Mouse (Mus musculus) hindbrain, embryonic 14.5 days (tissue): ENCODE results near the gene Robo1. TPM values are rescaled to one million over a fixed set of nuclear protein-coding genes. Genes with fewer than 3 reads are reported as not detected.

Experiments
- ATAC-seq: fragments of 200-750 bp; cut with Nextera tagmentation; 2 replicates; pipeline ENCODE4 v1.8.0; 2017; ENCODE audit warnings: moderate number of reproducible peaks, mild to moderate bottlenecking, moderate TSS enrichment, moderate library complexity; ENCODE audit not compliant: low FRiP score
- DNase-seq: peaks from one replicate; pipeline ENCODE4 v3.0.0-alpha.2; 2015; ENCODE audit warnings: low spot score
- H3K27ac ChIP-seq: fragments of 300-500 bp; sonication (generic); 2 replicates; pipeline ENCODE4 v1.5.1; 2014; ENCODE audit warnings: mild to moderate bottlenecking, moderate library complexity
- H3K27me3 ChIP-seq: fragments of 300-500 bp; sonication (generic); 2 replicates; pipeline ENCODE4 v1.6.1; 2014; ENCODE audit warnings: mild to moderate bottlenecking, low read length, mixed read lengths; ENCODE audit not compliant: control insufficient read depth, insufficient read depth
- H3K36me3 ChIP-seq: fragments of 300-500 bp; sonication (generic); replicated peaks from 2 replicates; pipeline ENCODE4 v1.6.1; 2014; ENCODE audit not compliant: control insufficient read depth, insufficient read depth
- H3K4me1 ChIP-seq: fragments of 300-500 bp; sonication (generic); replicated peaks from 2 replicates; pipeline ENCODE4 v1.6.1; 2014; ENCODE audit warnings: antibody characterized with exemption, low read length, mixed read lengths; ENCODE audit not compliant: control insufficient read depth, insufficient read depth
- H3K4me2 ChIP-seq: fragments of 300-500 bp; sonication (generic); replicated peaks from 2 replicates; pipeline ENCODE4 v1.6.1; 2014; ENCODE audit warnings: mild to moderate bottlenecking, moderate library complexity
- H3K4me3 ChIP-seq: fragments of 300-500 bp; sonication (generic); replicated peaks from 2 replicates; pipeline ENCODE4 v1.5.1; 2014; ENCODE audit warnings: mild to moderate bottlenecking, low read length
- H3K9ac ChIP-seq: fragments of 300-500 bp; sonication (generic); 2 replicates; pipeline ENCODE4 v1.6.1; 2014
- H3K9me3 ChIP-seq: fragments of 300-500 bp; sonication (generic); 2 replicates; pipeline ENCODE4 v1.6.1; 2016; ENCODE audit warnings: low read length; ENCODE audit not compliant: control insufficient read depth
- WGBS: fragments of 180-500 bp; shearing (Covaris S2); extraction: QIAGEN DNeasy Blood & Tissue Kit; methylation state at CpG from one replicate; pipeline ENCODE4 v1.1.7; 2014; 5-methylcytosine and 5-hydroxymethylcytosine counted together
- polyA plus RNA-seq: library from polyadenylated mRNA; unstranded; fragments of >200 nt; fragmentation: Nextera tagmentation; extraction: Ambion mirVana; gene quantifications from 2 replicates; pipeline ENCODE4 v1.2.1, GENCODE M21; 2014

The Robo1 gene
- polyA plus RNA-seq, 1 experiment from 2014 or later = 47.5 TPM

GRCm38 (mm10) chr16:72888108-72888507 lies 580.0 kb downstream of the Robo1 start:
- ATAC-seq (peak; percentile 62; the same call in 1 of the 2 replicates), DNase-seq (peak; percentile 72)
- 14% methylated on average over 7 of the region's 7 CpGs for WGBS
- Histone ChIP-seq H3K27ac (0 out of 2 replicates have a peak overlapping the region, but pooled peaks have one; percentile 14), H3K27me3 (no peaks in the 10 kb centered on the region), H3K9ac (no peak overlapping the region), H3K9me3 (no peaks in the 10 kb centered on the region), H3K4me3 (no peak overlapping the region), H3K36me3 (no peaks in the 10 kb centered on the region), H3K4me1 (peaks cover 12% of the 10 kb centered on the region; the same call in 1 of the 2 replicates), H3K4me2 (peak overlapping the region; percentile 13; the same call in 1 of the 2 replicates)

GRCm38 (mm10) chr16:72889401-72889800 lies 581.3 kb downstream of the Robo1 start:
- no peaks in the 10 kb centered on the region for H3K27me3 ChIP-seq

GRCm38 (mm10) chr16:72897125-72897524 lies 589.0 kb downstream of the Robo1 start:
- H3K4me3 ChIP-seq = no peak overlapping the region

More at GRCm38 (mm10) chr16:72889401-72889800, 581.3 kb downstream of the Robo1 start:
- H3K9me3 ChIP-seq = no peaks in the 10 kb centered on the region
- H3K4me2 ChIP-seq = no peak overlapping the region
- no peaks in the 10 kb centered on the region for H3K36me3 ChIP-seq
- no peak overlapping the region for H3K27ac ChIP-seq
- H3K9ac ChIP-seq = no peak overlapping the region
- 65% methylated on average over 9 of the region's 9 CpGs for WGBS
- DNase-seq (no peak), ATAC-seq (no peak)
- H3K4me3 ChIP-seq = no peak overlapping the region
- H3K4me1 ChIP-seq = peaks cover 12% of the 10 kb centered on the region; the same call in 1 of the 2 replicates

GRCm38 (mm10) chr16:72908895-72909294 lies 600.8 kb downstream of the Robo1 start:
- ATAC-seq (no peak), DNase-seq (no peak)
- no peak overlapping the region for H3K27ac ChIP-seq
- 75% methylated on average over 2 of the region's 2 CpGs for WGBS
- no peaks in the 10 kb centered on the region for H3K4me1 ChIP-seq
- H3K4me2 ChIP-seq = no peak overlapping the region
- peaks cover 4% of the 10 kb centered on the region; the same call in 1 of the 2 replicates for H3K36me3 ChIP-seq
- H3K9me3 ChIP-seq = no peaks in the 10 kb centered on the region
- H3K9ac ChIP-seq = no peak overlapping the region
- H3K27me3 ChIP-seq = no peaks in the 10 kb centered on the region
- no peak overlapping the region for H3K4me3 ChIP-seq

More at GRCm38 (mm10) chr16:72897125-72897524, 589.0 kb downstream of the Robo1 start:
- H3K9ac ChIP-seq = no peak overlapping the region
- H3K4me1 ChIP-seq = peaks cover 8% of the 10 kb centered on the region; the same call in 1 of the 2 replicates
- H3K9me3 ChIP-seq = no peaks in the 10 kb centered on the region
- DNase-seq (no peak), ATAC-seq (no peak)
- H3K27me3 ChIP-seq = no peaks in the 10 kb centered on the region
- WGBS = 73% methylated on average over 11 of the region's 11 CpGs
- H3K27ac ChIP-seq = no peak overlapping the region
- H3K4me2 ChIP-seq = no peak overlapping the region
- no peaks in the 10 kb centered on the region for H3K36me3 ChIP-seq

GRCm38 (mm10) chr16:72913134-72913533 lies 605.0 kb downstream of the Robo1 start:
- Histone ChIP-seq H3K9ac (no peak overlapping the region), H3K4me2 (no peak overlapping the region), H3K27ac (no peak overlapping the region), H3K4me3 (no peak overlapping the region), H3K27me3 (no peaks in the 10 kb centered on the region), H3K36me3 (no peaks in the 10 kb centered on the region), H3K4me1 (0 out of 2 replicates have a peak, but pooled peaks cover 6% of the 10 kb centered on the region), H3K9me3 (no peaks in the 10 kb centered on the region)
- ATAC-seq (peak; percentile 55; the same call in 1 of the 2 replicates), DNase-seq (no peak)
- WGBS = 38% methylated on average over 5 of the region's 5 CpGs

- Histone ChIP-seq H3K36me3 (no peaks in the 10 kb centered on the region), H3K4me1 (0 out of 2 replicates have a peak, but pooled peaks cover 6% of the 10 kb centered on the region), H3K27me3 (no peaks in the 10 kb centered on the region), H3K4me3 (no peak overlapping the region), H3K9me3 (no peaks in the 10 kb centered on the region), H3K4me2 (no peak overlapping the region), H3K27ac (no peak overlapping the region), H3K9ac (no peak overlapping the region)
- no peak for DNase-seq
- WGBS = 52% methylated on average over 4 of the region's 4 CpGs
- ATAC-seq = peak; percentile 31; the same call in 1 of the 2 replicates
Measured at GRCm38 (mm10) chr16:72914068-72914630, 606.0 kb downstream of the Robo1 start.

- Histone ChIP-seq H3K4me3 (no peak overlapping the region), H3K9me3 (no peaks in the 10 kb centered on the region), H3K4me2 (no peak overlapping the region), H3K36me3 (no peaks in the 10 kb centered on the region), H3K27me3 (no peaks in the 10 kb centered on the region), H3K9ac (no peak overlapping the region), H3K4me1 (peaks cover 15% of the 10 kb centered on the region), H3K27ac (no peak overlapping the region)
- DNase-seq = no peak
- 86% methylated on average over 3 of the region's 3 CpGs for WGBS
- no peak for ATAC-seq
Measured at GRCm38 (mm10) chr16:72920013-72920412, 611.9 kb downstream of the Robo1 start.

GRCm38 (mm10) chr16:72924423-72925224 lies 616.5 kb downstream of the Robo1 start:
- Histone ChIP-seq H3K27me3 (no peaks in the 10 kb centered on the region), H3K9me3 (no peaks in the 10 kb centered on the region), H3K9ac (0 out of 2 replicates have a peak overlapping the region, but pooled peaks have one; percentile 6), H3K4me1 (peaks cover 25% of the 10 kb centered on the region), H3K4me2 (peak overlapping the region; percentile 41), H3K4me3 (no peak overlapping the region), H3K27ac (0 out of 2 replicates have a peak overlapping the region, but pooled peaks have one; percentile 12), H3K36me3 (no peaks in the 10 kb centered on the region)
- 17% methylated on average over 15 of the region's 15 CpGs for WGBS
- peak; percentile 60 for DNase-seq
- peak; percentile 82 for ATAC-seq

- no peaks in the 10 kb centered on the region for H3K9me3 ChIP-seq
- peak; percentile 41; the same call in 1 of the 2 replicates for ATAC-seq
- no peaks in the 10 kb centered on the region for H3K36me3 ChIP-seq
- peaks cover 24% of the 10 kb centered on the region for H3K4me1 ChIP-seq
- no peak overlapping the region for H3K27ac ChIP-seq
- H3K27me3 ChIP-seq = no peaks in the 10 kb centered on the region
- no peak overlapping the region for H3K4me3 ChIP-seq
- DNase-seq = no peak
- no peak overlapping the region for H3K9ac ChIP-seq
- 53% methylated on average over 6 of the region's 6 CpGs for WGBS
- no peak overlapping the region for H3K4me2 ChIP-seq
Measured at GRCm38 (mm10) chr16:72928525-72929122, 620.5 kb downstream of the Robo1 start.
